Mouse (Mus musculus) monocyte, adult 5-6 weeks (primary cell): ENCODE results near the gene Pten. TPM values are rescaled to one million over a fixed set of nuclear protein-coding genes. Genes with fewer than 3 reads are reported as not detected.

Source experiments
- ATAC-seq: fragments of 153-309, 156-312 bp; replicated peaks from 2 replicates; pipeline ENCODE4 v1.8.0; 2017; ENCODE audit warnings: mild to moderate bottlenecking; ENCODE audit not compliant: low TSS enrichment, insufficient number of reproducible peaks, severe bottlenecking, poor library complexity, low FRiP score
- total RNA-seq: library from RNA; stranded (forward); fragments of 200-1000, 200-491, 200-594 nt; gene quantifications from 3 replicates; pipeline ENCODE4 v1.2.3, GENCODE M21; 2017

The Pten gene
- total RNA-seq, result 179 to 197 TPM (median 196 TPM) in 3 replicates

DNA sequence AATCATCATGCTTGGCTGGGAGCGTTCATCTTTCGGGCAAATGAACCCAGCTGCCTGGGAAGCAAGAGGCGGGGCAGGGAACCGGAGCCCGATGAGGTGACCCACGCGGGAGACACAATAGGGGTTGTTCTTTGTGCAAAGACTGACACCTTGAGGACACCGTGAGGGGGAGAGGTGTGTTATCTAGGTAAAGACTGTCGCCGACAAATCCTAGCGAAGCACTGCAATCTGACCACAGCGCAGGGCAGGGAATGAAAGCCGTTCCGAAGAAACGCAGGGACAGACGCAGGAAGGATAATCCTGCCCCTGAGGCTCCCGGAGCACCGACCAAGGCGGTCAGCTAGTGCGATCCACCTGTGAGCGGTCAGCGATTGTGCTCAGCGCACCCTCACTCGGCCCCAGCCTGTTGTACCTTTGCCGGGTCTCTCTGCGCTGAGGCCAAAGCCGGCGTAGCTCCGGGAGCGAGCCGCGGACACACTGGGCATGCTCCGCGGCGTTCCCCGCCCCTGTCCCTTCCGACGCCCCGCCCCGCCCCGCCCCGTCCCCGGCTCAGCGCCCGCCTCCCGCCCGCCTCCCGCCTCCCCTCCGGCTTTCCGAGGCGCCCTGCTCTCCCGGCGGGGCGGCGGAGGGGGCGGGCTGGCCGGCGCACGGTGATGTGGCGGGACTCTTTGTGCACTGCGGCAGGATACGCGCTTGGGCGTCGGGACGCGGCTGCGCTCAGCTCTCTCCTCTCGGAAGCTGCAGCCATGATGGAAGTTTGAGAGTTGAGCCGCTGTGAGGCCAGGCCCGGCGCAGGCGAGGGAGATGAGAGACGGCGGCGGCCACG, at the start of gene Pten:
Gene Pten, plus strand, starts transcription at position 598 of the 826 bp plus-strand sequence.
- peak; percentile 52 for ATAC-seq

DNA sequence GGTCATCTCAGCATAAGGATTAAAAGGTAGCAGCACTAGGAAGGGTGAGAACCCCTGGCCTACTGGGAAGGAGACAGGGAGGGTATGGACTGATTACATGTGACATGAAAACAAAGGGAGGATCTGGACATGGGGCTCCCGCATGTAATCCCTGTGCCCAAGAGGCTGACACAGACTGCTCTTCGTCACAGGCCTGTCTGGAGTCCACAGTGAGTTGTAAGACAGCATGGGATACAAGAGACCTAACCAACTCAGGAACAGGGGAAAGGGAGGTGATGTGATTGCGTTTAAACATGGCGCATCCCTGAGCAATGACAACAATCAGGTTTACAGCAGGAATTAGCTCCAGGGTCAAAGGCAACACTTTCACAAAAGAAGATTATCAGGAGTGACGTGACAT, 48.3 kb upstream of the Pten start:
- ATAC-seq, result no peak

- ATAC-seq, result no peak
These were observed 47.0 kb upstream of the Pten start for GRCm38 (mm10) chr19:32710288-32710687.

GRCm38 (mm10) chr19:32711761-32712541, 45.3 kb upstream of the Pten start:
- ATAC-seq, result peak; percentile 46

- ATAC-seq, result peak; percentile 86
These were observed 44.7 kb upstream of the Pten start for GRCm38 (mm10) chr19:32712588-32713042.

GRCm38 (mm10) chr19:32713471-32713870, 43.8 kb upstream of the Pten start:
- ATAC-seq, result no peak

DNA sequence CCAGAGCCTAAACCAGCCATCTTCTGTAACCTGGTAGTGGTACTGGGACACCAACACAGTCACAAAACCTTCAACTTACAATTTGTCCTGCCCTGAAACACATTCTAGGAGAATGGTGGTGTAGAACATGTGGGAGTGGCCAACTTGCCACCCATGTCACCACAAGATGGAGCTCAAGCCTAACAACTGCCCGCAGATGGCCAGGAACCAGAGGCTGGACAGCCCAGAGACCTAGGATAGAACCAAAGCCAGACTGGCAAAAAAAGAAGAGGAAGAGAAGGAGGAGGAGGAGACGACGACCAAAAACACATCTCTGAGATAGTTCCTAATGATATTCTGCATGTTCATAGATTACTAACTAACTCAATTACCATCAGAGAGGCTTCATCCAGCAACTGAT, 42.1 kb upstream of the Pten start:
- ATAC-seq, result peak; percentile 56

GRCm38 (mm10) chr19:32715681-32716080, 41.6 kb upstream of the Pten start:
- ATAC-seq, result no peak

- ATAC-seq, result no peak
These were observed 39.7 kb upstream of the Pten start for GRCm38 (mm10) chr19:32717590-32717989.

DNA sequence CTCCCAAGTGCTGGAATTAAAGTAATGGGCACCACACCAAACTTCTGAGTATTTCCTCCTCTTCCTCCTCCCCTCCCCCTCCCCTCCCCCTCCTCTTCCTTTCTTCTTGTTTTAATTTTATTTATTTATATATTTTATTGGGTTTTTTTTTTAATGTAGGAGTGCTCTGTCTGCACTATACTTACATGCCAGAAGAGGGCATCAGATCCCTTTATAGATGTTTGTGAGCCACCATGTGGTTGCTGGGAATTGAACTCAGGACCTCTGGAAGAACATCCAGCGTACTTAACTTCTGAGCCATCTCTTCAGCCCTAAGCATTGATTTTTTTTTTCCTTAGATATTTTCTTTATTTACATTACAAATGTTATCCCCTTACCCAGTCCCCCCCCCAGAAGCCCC, 37.0 kb upstream of the Pten start:
- ATAC-seq, result no peak

GRCm38 (mm10) chr19:32723817-32724216, 33.5 kb upstream of the Pten start:
- ATAC-seq, result no peak

GRCm38 (mm10) chr19:32726451-32727325, 30.6 kb upstream of the Pten start:
- no peak for ATAC-seq

DNA sequence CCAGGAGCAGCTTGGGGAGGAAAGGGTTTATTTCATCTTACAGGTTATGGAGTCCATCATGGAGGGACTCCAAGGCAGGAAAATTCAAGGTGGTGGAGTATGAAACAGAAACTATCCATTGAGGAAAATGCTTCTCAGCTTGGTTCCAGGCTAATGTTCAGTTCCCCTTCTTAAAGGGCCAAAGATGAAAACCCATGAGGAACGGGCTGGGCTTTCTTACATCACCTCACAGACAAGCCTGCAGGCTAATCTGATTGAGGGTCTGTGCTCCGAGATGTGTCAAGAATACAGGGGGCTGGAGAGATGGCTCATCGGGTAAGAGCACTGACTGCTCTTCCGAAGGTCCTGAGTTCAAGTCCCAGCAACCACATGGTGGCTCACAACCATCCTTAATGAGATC, 27.5 kb upstream of the Pten start:
- ATAC-seq, result no peak

DNA sequence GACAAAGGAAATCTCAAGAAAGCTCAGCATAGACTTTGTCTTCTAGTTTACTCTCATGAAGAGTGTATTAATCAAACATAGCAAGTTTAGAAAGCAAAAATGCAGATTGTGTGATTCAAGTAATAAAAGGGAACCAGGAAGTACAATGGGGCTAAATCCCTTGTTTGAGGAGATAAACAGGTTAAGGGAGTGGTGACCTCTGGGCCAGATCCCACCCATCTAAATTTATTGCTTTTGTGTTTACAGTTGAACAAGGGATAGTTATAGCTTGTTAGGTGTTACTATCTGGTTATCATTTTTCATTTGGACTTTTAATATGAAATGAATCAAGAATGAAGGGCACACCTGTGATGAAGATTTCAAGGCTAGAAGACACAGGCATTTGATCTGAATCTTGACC, 24.4 kb upstream of the Pten start:
- no peak for ATAC-seq

DNA sequence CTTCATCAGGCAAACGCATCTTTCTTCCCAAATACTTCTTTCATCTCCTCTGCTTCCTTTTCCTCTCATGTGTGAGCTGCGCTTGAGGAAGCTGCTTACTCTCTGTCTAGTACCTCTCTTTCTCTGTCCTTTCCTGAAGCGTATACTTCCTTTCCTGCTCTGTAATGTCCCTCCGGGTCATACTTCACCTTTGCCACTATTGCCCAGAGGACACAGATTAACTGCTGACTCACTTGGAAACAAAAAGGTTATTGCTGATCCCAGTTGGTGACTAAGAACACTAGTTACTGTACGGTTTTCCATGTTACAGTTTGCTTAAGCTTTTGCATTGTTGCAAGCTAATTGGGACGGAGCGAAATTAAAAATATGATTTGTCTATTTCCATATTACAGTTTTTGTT, 19.5 kb upstream of the Pten start:
- no peak for ATAC-seq

- ATAC-seq, result no peak
These were observed 17.6 kb upstream of the Pten start, which contains the start of gene Atad1 for GRCm38 (mm10) chr19:32739686-32740085. Gene Atad1 (minus strand): TSS chr19:32739786.

DNA sequence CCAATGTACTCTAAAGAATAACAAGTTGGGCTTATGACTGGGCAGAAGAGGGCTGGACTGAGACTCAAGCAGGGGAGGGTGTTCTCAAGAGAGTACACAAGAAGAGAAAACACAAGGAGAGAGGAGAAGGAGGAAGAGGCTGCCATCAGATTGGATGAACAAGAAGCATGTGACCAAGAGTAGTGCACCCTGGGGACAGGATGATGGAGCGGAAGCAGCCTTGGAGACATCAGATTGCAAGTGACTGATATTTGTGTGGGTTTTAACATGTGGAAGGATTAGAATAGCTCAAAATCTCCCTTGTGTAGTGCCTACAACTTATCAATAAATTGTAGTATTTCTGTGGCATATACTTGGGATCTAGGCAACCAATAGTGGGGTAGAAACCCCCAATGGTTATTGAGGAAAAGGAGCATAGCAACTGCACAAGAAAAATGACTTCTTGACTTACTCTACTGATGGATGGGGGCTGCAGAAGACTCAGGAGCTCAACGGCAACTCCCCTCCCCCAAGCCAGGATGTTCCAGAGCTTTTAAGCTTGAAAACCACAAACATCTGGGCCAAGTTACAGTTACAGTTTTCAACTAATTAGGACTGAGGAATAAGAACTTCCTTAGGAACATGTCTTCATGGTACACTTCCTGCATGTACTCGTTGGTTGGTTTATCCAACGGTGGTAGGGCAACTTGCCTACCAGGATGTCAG, 16.5 kb upstream of the Pten start:
- ATAC-seq, result no peak

GRCm38 (mm10) chr19:32749425-32749824, 7.9 kb upstream of the Pten start:
- no peak for ATAC-seq
